8 mouse cellular contexts compared by ENCODE assay signal in the genomic region with DNA sequence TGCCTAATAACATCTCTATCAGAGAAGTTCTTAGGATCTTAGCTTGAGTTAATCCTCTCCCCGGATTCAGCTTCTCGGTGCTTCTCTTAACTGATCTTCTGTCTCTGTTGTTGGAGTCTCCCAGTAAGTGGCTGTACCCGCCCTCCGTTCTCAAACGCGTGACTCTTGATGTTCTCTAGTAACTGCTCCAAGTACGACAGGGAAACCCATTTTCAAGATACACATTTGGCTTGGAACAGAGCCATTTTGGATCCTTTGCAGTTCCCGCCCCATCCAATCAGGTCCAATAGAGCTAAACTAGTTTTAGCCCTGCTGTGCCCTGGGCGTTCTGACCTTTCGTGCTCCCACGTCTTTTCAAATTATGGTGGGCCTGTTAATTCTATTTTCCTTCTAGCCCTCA. TPM values are rescaled to one million over a fixed set of nuclear protein-coding genes. Genes with fewer than 3 reads are reported as not detected.
DNase-seq lines count a peak whose midpoint lies in the region; ATAC-seq and TF ChIP-seq lines count a peak whose summit lies in the region.

No protein-coding gene starts in this region.

- peak overlapping the region; percentile 71 for H3K4me3 ChIP-seq in spleen, adult 2 months (ENCODE audit: extremely low read depth, insufficient read depth, insufficient read length)
- peak overlapping the region; percentile 58 for H3K4me3 ChIP-seq in hindbrain, embryonic 11.5 days (ENCODE audit: low read depth, low read length)
- peak overlapping the region; percentile 75 for H3K4me3 ChIP-seq in liver, embryonic 16.5 days (ENCODE audit: low read depth, low read length)
- peak overlapping the region; percentile 70 for H3K4me3 ChIP-seq in stomach, embryonic 14.5 days (ENCODE audit: low read depth, low read length)

- no peak for TF ChIP-seq CTCF in spleen, adult 2 months (IDR thresholded peaks at IDR 0.05; ENCODE audit: extremely low read depth, insufficient read depth, insufficient read length, insufficient replicate concordance)

- peaks cover 4% of the 10 kb centered on the region; the same call in 1 of the 2 replicates for H3K4me1 ChIP-seq in spleen, adult 2 months (ENCODE audit: control insufficient read depth, insufficient read depth, insufficient read length)
- no peaks in the 10 kb centered on the region; the same call in 1 of the 2 replicates for H3K4me1 ChIP-seq in hindbrain, embryonic 11.5 days (replicated peaks; ENCODE audit: control insufficient read depth, insufficient read depth, low read length)
- peaks cover 5% of the 10 kb centered on the region for H3K4me1 ChIP-seq in liver, embryonic 16.5 days (ENCODE audit: control insufficient read depth, low read depth, low read length)
- peaks cover 4% of the 10 kb centered on the region; the same call in 1 of the 2 replicates for H3K4me1 ChIP-seq in stomach, embryonic 14.5 days (ENCODE audit: control insufficient read depth, insufficient read depth, low read length)

- H3K9ac ChIP-seq in hindbrain, embryonic 11.5 days (ENCODE audit: low read depth, low read length) = peak overlapping the region; percentile 67
- H3K9ac ChIP-seq in liver, embryonic 16.5 days (ENCODE audit: low read depth, low read length) = peak overlapping the region; percentile 76
- peak overlapping the region; percentile 33 for H3K9ac ChIP-seq in stomach, embryonic 14.5 days (replicated peaks; ENCODE audit: low read depth, low read length)

- H3K4me2 ChIP-seq in hindbrain, embryonic 11.5 days (replicated peaks; ENCODE audit: low read depth, low read length) = peak overlapping the region; percentile 71
- H3K4me2 ChIP-seq in liver, embryonic 16.5 days (ENCODE audit: low read depth, low read length) = peak overlapping the region; percentile 87
- peak overlapping the region; percentile 77 for H3K4me2 ChIP-seq in stomach, embryonic 14.5 days (replicated peaks; ENCODE audit: low read depth, low read length)

- WGBS in spleen, adult 2 months = 33% methylated on average over 11 of the region's 11 CpGs
- WGBS in hindbrain, embryonic 11.5 days = 10% methylated on average over 11 of the region's 11 CpGs
- 12% methylated on average over 11 of the region's 11 CpGs for WGBS in liver, embryonic 16.5 days (ENCODE audit: insufficient replicate concordance)
- WGBS in stomach, embryonic 14.5 days = 12% methylated on average over 11 of the region's 11 CpGs

- no peak overlapping the region for H3K27ac ChIP-seq in spleen, adult 2 months (ENCODE audit: insufficient read depth, low read length)
- no peak overlapping the region for H3K27ac ChIP-seq in hindbrain, embryonic 11.5 days (ENCODE audit: low read depth, low read length)
- H3K27ac ChIP-seq in liver, embryonic 16.5 days (ENCODE audit: low read length) = peak overlapping the region; percentile 76
- H3K27ac ChIP-seq in stomach, embryonic 14.5 days (ENCODE audit: low read length) = peak overlapping the region; percentile 86; the same call in 1 of the 2 replicates

- no peak for TF ChIP-seq POLR2A in spleen, adult 2 months (IDR thresholded peaks at IDR 0.05; ENCODE audit: low read depth, low read length)

- H3K9me3 ChIP-seq in hindbrain, embryonic 11.5 days (ENCODE audit: control insufficient read depth, low read length) = no peaks in the 10 kb centered on the region
- no peaks in the 10 kb centered on the region for H3K9me3 ChIP-seq in liver, embryonic 16.5 days (replicated peaks; ENCODE audit: control insufficient read depth, low read length)
- H3K9me3 ChIP-seq in stomach, embryonic 14.5 days (ENCODE audit: control insufficient read depth, low read depth, low read length) = no peaks in the 10 kb centered on the region

- no peaks in the 10 kb centered on the region for H3K36me3 ChIP-seq in spleen, adult 2 months (ENCODE audit: control insufficient read depth, insufficient read depth, low read length)
- no peaks in the 10 kb centered on the region for H3K36me3 ChIP-seq in hindbrain, embryonic 11.5 days (ENCODE audit: control insufficient read depth, insufficient read depth, low read length)
- no peaks in the 10 kb centered on the region for H3K36me3 ChIP-seq in liver, embryonic 16.5 days (ENCODE audit: control insufficient read depth, insufficient read depth)
- H3K36me3 ChIP-seq in stomach, embryonic 14.5 days (ENCODE audit: control insufficient read depth, insufficient read depth, low read length) = peaks cover 6% of the 10 kb centered on the region; the same call in 1 of the 2 replicates

- no peak for ATAC-seq in hindbrain, embryonic 11.5 days (ENCODE audit: low FRiP score)
- ATAC-seq in liver, embryonic 16.5 days (ENCODE audit: low read depth) = peak; percentile 41; the same call in 1 of the 2 replicates
- ATAC-seq in stomach, embryonic 14.5 days (ENCODE audit: insufficient number of reproducible peaks, insufficient read depth, low FRiP score, low read depth) = no peak
- no peak for ATAC-seq in monocyte, adult 5-6 weeks (replicated peaks; ENCODE audit: insufficient number of reproducible peaks, low FRiP score, low TSS enrichment, poor library complexity, severe bottlenecking)

- no peaks in the 10 kb centered on the region for H3K27me3 ChIP-seq in spleen, adult 2 months (ENCODE audit: control insufficient read depth, insufficient read depth, low read length)
- no peaks in the 10 kb centered on the region for H3K27me3 ChIP-seq in hindbrain, embryonic 11.5 days (ENCODE audit: control insufficient read depth, insufficient read depth, low read length)
- H3K27me3 ChIP-seq in liver, embryonic 16.5 days (ENCODE audit: control insufficient read depth, insufficient read depth, low read depth, low read length) = no peaks in the 10 kb centered on the region
- no peaks in the 10 kb centered on the region for H3K27me3 ChIP-seq in stomach, embryonic 14.5 days (ENCODE audit: control insufficient read depth, insufficient read depth, low read length)

- DNase-seq in spleen, adult 2 months (ENCODE audit: low read depth in 1 of 2, low spot score in 2 of 2) = no peak
- no peak for DNase-seq in spleen, adult 18-20 months
- DNase-seq in cerebellum, adult 8-10 months = peak; percentile 12
- DNase-seq in hindbrain, embryonic 11.5 days (ENCODE audit: low spot score) = no peak
- DNase-seq in left cerebral cortex, adult 9 months (ENCODE audit: low spot score in 2 of 2) = no peak

RNA-seq across cellular contexts. Expression of a gene that starts 0.7 kb away (rescaled TPM):
- 0.85 and 1.1 TPM in 2 replicates for polyA plus RNA-seq in spleen, adult 2 months (2012; rRNA removed)
- polyA plus RNA-seq in hindbrain, embryonic 11.5 days (2014; fragmentation: Nextera tagmentation; extraction: Ambion mirVana) = 11.3 and 11.4 TPM in 2 replicates
- polyA plus RNA-seq in liver, embryonic 16.5 days (2015; fragmentation: Nextera tagmentation; extraction: Ambion mirVana) = 1.6 and 1.9 TPM in 2 replicates
- polyA plus RNA-seq in stomach, embryonic 14.5 days (2014; fragmentation: Nextera tagmentation; extraction: Ambion mirVana) = 8.1 and 8.5 TPM in 2 replicates
- total RNA-seq in monocyte, adult 5-6 weeks (2017) = 1.3 to 3.9 TPM (median 3.4 TPM) in 3 replicates

RNA-seq across cellular contexts. Expression of a gene that starts 41.4 kb away (rescaled TPM):
- not detected in 2 replicates for polyA plus RNA-seq in spleen, adult 2 months (2012; rRNA removed)
- polyA plus RNA-seq in hindbrain, embryonic 11.5 days (2014; fragmentation: Nextera tagmentation; extraction: Ambion mirVana) = not detected in 2 replicates
- polyA plus RNA-seq in liver, embryonic 16.5 days (2015; fragmentation: Nextera tagmentation; extraction: Ambion mirVana) = not detected in 2 replicates
- not detected in 2 replicates for polyA plus RNA-seq in stomach, embryonic 14.5 days (2014; fragmentation: Nextera tagmentation; extraction: Ambion mirVana)
- total RNA-seq in monocyte, adult 5-6 weeks (2017) = not detected in 3 replicates

RNA-seq across cellular contexts. Expression of a gene that starts 53.9 kb away (rescaled TPM):
- 41.9 and 47.5 TPM in 2 replicates for polyA plus RNA-seq in spleen, adult 2 months (2012; rRNA removed)
- 3.7 and 4.5 TPM in 2 replicates for polyA plus RNA-seq in hindbrain, embryonic 11.5 days (2014; fragmentation: Nextera tagmentation; extraction: Ambion mirVana)
- 4.2 and 6.9 TPM in 2 replicates for polyA plus RNA-seq in liver, embryonic 16.5 days (2015; fragmentation: Nextera tagmentation; extraction: Ambion mirVana)
- polyA plus RNA-seq in stomach, embryonic 14.5 days (2014; fragmentation: Nextera tagmentation; extraction: Ambion mirVana) = 262 and 303 TPM in 2 replicates
- 4.7 to 28.2 TPM (median 5.3 TPM) in 3 replicates for total RNA-seq in monocyte, adult 5-6 weeks (2017)

Comparison
In these comparisons a context has a peak if more than half of its experiments do, and no peak if none do; other contexts are left out.
1. H3K27ac ChIP-seq: peak in liver, embryonic 16.5 days (single experiment) and stomach, embryonic 14.5 days (single experiment); none in spleen, adult 2 months (single experiment) and hindbrain, embryonic 11.5 days (single experiment).
2. Peak in every context shown above with its lines, with median percentiles within 50 percentile points of each other: H3K4me3 ChIP-seq, H3K4me2 ChIP-seq and H3K9ac ChIP-seq.